Mouse (Mus musculus): Measurements from ENCODE around the gene Abcb10.
"Not testable (repeated sequence)": the region's sequence is repeated elsewhere in the genome, so short reads cannot be mapped to it uniquely, and the experiment has no call there.

Abcb10 gene

GRCm38 (mm10) chr8:123982826-123983400 is at the start of gene Abcb10:
Gene Abcb10 (minus strand): TSS chr8:123983122.
- in situ Hi-C loops (cut with MboI; ENCODE audit: low sequenced_read_pairs): no loop called here

GRCm38 (mm10) chr8:124027831-124028230 is 44.9 kb upstream of the Abcb10 start:
- in situ Hi-C loops (cut with MboI; ENCODE audit: low sequenced_read_pairs): no loop called here

DNA sequence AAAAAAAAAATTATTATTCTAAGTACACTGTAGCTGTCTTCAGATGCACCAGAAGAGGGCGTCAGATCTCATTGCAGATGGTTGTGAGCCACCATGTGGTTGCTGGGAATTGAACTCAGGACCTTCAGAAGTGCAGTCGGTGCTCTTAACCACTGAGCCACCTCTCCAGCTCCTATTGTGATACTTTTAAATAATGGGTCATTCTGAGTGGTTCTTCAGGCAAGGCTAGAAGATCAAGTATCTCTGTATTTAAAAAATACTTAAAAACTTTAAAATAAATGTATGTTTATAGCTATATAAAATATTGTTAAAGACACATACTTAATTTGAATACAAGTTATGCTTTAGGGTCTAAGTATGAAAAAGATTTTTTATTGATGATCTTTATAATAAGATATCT is 43.3 kb upstream of the Abcb10 start:
- in situ Hi-C loops (cut with MboI; ENCODE audit: low sequenced_read_pairs): not testable (repeated sequence)

DNA sequence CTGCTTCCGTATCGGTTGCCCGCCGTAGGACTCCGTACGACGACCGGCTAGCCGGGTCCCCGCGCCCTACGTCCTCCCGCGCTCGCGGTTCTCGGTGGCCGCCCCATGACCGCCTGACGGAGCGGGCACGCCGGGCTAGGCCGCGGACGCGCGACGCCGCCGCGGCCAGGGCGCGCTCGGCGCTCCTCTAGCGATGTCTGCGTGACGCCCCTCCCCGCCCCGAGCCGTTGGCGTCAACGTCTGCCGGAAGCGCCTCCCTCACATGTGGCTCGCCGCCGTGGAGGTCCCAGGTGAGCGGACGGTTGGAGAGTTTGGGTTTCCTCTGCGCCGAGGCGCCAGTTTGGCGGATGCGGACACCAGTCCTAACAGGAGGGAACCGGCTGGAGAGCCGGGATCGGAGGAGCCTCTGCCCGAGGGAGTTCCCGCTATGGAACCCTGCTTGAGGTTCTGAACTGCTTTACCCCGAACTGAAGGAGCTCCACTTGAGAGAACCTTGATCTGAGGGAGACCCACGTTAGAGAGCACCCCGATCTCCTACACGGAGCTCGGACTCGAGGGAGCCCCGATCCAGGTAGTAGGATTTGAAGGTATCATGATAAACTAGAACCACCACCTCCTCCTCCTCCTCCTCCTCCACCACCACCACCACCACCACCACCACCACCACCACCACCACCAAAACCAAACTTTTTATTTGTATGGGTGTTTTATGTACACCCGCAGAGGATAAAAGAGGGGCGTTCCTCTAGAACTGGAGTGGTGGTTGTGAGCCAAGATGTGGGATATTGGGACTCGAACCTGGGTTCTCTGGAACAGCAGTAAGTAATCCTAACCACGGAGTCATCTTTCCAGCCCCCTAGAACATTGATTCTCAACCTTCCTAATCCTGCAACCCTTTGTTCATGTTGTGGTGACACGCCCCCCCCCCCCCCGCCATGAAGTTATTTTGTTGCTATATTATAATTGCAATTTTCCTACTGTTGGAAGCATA is 38.6 kb upstream of the Abcb10 start, which contains the start of the genes Taf5l and Urb2:
Taf5l (minus strand) TSS at position 161 of the 991 bp plus-strand sequence.
Urb2 (plus strand) TSS at position 272 of the 991 bp plus-strand sequence.
- in situ Hi-C loops (cut with MboI; ENCODE audit: low sequenced_read_pairs): no loop called here

- in situ Hi-C loops (cut with MboI; ENCODE audit: low sequenced_read_pairs): no loop called here
These were observed 37.7 kb upstream of the Abcb10 start for GRCm38 (mm10) chr8:124020439-124021236.

DNA sequence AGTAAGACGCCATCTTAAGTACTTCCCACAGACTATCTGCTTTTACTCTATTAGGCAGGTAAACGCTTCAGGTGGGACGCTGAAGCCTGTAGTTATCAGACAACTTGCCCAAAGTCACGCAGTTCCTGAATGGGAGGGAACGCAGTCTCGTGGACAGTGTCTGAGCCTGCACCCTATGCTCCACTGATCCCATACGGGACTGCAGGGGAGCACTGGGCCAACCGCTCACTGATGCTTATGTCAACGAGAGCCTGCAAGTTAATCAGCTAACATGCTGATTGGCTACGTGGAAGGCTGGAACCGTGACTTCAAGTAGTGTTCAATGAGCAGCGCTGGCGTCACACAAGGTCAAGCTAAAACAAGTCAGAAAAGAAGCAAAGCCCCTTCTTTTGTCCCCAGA is 36.9 kb upstream of the Abcb10 start:
- in situ Hi-C loops (cut with MboI; ENCODE audit: low sequenced_read_pairs): no loop called here

GRCm38 (mm10) chr8:124014751-124015150 is 31.8 kb upstream of the Abcb10 start:
- in situ Hi-C loops (cut with MboI; ENCODE audit: low sequenced_read_pairs): no loop called here

- in situ Hi-C loops (cut with MboI; ENCODE audit: low sequenced_read_pairs): not testable (repeated sequence)
These were observed 31.4 kb upstream of the Abcb10 start for GRCm38 (mm10) chr8:124014299-124014698.

DNA sequence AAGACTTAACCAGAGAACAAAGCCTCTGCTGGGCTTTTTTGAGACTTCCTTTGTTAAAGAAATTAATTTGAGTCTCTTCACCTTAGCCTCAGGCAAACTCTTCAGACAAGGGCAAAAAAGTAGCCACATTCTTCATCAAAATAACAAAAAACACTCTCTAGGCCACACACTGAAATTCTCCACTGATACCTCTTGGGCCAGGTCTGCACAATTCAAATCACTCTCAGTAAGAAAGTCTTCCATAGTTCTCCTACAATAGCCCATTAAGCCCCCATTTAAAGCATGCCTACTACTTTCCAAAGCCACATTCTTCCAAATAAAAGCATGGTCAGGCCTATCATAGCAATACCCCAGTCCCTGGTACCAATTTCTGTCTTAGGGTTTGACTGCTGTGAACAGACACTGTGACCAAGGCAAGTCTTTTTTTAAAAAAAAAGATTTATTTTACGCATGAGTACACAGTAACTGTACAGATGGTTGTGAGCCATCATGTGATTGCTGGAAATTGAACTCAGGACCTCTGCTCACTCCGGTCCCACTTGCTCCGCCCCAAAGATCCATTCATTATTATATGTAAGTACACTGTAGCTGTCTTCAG is 29.2 kb upstream of the Abcb10 start:
- in situ Hi-C loops (cut with MboI; ENCODE audit: low sequenced_read_pairs): no loop called here

DNA sequence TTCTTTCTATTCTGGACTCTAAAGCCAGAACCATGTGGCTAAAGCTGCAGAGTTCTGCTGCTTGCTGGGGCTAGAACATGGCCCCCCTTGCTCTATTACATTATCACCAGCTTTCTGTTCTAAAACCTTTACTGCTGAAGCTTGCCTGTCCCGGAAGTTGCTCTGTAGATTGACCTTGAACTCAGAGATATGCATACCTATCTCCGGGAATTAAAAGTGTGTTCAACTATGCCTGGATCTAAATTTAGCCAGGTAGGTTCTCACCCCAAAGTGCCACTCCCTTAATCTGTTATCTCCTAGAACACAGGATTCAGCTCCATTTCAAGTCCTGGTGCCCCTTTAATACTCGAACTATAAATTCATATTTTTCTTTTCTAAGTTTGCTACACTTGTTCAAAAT is 28.7 kb upstream of the Abcb10 start:
- in situ Hi-C loops (cut with MboI; ENCODE audit: low sequenced_read_pairs): no loop called here

DNA sequence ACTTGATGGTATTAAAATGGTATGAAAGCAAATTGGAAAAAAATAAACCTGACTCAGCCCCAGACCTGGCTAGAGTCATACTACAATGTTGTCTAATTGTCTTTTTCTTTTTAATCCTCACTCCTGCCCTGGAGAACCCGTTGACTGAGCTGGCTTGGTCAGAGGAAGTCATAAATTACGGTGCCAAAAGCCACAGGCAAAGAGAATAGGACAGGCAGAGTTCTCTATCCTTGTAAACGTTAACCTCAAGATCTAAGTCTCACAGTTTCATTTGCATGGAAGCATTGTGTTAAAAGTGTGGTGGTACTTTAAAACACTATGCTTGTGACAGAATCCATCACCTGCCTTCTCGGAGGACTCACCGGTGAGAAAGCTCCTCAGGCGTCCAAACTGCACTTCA is 24.9 kb upstream of the Abcb10 start:
- in situ Hi-C loops (cut with MboI; ENCODE audit: low sequenced_read_pairs): no loop called here

DNA sequence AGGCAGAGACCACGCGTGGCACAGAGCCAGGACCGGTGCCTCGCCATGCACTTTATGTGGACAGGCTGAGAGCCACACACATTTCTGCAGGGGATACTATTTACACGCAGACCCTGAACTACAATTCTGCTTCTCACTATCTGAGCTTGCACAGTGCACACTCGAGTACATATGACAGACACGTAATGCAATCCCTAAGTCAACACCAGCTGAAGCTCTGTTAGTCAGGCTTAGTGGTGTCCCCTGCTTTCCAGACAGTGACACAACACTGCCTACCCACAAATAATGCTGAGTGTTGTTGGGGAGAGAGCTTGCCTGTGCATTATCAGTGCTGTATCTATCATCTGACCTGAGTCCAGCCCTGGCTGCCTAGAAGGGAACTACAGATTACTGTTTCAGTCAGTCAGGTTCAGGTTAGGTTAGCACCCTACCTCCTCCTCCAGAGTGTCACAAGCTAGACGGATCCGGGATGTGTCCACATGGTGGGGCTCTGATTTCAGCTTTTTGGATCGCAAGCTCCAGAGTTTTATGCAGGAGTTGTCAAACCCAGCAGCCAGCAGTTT is 19.7 kb upstream of the Abcb10 start:
- in situ Hi-C loops (cut with MboI; ENCODE audit: low sequenced_read_pairs): no loop called here

GRCm38 (mm10) chr8:123999568-123999967 is 16.6 kb upstream of the Abcb10 start:
- in situ Hi-C loops (cut with MboI; ENCODE audit: low sequenced_read_pairs): no loop called here

GRCm38 (mm10) chr8:123993997-123994396 is 11.1 kb upstream of the Abcb10 start:
- in situ Hi-C loops (cut with MboI; ENCODE audit: low sequenced_read_pairs): no loop called here

- in situ Hi-C loops (cut with MboI; ENCODE audit: low sequenced_read_pairs): no loop called here
These were observed 10.7 kb upstream of the Abcb10 start for GRCm38 (mm10) chr8:123993597-123993996.

DNA sequence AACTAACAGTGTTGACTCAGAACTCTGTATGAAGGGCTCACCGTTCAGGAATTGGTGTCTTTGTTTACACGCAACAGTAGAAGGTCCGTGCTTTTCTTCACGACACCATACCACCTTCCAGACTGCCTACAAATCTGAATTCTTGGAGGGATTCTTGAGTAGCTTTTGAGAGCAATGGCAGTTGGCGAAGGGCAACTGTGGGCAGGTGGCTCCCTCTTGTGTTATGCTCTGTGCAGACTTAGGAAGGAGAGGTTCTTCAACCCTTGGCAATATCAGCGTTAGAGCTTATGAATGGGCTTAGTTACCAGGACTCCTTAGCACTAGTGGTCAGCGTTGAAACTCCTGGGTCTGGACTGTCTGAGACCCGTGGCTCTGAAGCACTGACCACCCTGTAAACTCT is 9.7 kb upstream of the Abcb10 start:
- in situ Hi-C loops (cut with MboI; ENCODE audit: low sequenced_read_pairs): no loop called here

DNA sequence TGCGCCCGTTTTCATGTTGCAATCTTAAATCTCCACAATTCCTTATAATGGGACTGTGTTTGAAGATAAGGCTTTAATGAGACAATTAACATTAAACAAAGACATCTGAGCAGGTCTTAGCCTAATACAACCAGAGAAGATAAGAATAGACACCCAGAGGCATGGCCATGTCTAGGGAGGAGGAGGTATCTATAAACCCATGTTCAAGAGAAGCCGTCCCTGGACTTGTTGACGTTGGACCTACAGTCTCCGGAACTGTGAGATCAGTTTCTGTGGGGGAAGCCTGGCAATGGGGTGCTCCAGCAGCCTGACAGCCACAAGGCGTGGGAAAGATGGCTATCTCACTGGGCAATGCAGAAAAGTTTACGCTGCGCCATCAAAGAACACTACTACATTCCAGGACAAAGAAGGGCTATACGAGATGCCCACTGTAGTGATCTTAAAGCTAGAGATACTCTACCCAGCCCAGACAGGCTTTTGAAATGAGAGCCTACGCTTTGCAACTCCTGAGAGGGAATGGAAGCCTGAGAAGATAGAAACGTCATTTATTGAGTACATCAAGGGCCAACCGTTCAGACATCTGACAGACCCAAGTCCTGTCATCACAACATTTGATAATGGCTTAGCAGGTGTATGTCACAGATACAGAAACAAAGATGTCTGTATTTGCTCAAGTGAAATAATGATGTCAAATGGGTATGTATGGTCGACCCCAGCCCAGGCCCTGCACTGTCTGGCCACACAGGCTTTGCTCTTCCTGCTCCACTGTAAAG is 7.5 kb upstream of the Abcb10 start:
- in situ Hi-C loops (cut with MboI; ENCODE audit: low sequenced_read_pairs): no loop called here

DNA sequence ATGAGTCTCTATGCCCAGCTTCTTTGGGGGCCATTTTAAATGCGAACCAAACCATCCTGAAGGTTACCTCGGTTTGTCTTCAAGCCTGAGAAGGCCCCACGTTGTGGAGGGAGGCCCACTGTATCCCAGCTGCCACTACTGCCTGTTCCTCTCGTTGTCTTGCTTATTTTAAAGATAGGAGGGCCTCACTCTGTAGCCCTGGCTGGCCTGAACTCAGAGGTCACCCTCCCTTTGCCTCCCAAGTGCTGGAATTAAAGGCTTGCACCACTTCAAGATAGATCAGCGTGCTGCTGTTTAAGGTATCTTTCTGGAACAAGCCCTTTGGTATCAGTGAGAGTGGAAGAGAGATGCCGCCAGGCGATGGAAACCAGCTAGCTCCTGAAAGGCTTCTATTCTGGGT is 6.2 kb upstream of the Abcb10 start:
- in situ Hi-C loops (cut with MboI; ENCODE audit: low sequenced_read_pairs): no loop called here

DNA sequence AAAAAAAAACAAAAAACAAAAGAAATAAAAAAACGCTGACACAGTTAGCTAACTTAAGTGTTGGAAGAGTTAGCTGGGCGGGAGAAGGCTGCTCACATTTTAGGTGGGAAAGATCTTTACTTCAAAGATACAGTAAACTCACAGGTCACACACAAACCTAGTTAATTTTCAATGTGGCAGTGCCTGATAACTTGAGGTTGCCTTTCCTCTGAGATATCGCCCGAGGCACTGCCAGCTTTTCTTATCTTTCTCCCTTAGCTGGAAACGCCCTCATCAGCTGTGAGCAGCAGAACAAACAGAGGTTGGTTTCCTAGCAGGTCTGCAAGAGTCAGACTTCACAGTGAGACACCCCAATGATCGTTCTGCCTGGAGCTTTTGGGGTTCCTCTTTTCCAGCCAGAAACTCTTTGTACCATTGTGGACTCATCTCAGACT is 5.7 kb upstream of the Abcb10 start:
- in situ Hi-C loops (cut with MboI; ENCODE audit: low sequenced_read_pairs): no loop called here

Data from CH12F3 (cell line).